Mouse (Mus musculus): ENCODE measurements at regions not wholly inside any gene's neighbourhood (a gene's known extent, or its start where the extent isn't known, plus 50 kb on each side); places are given as distances from the start of the nearest gene placed in this dataset.

GRCm38 (mm10) chr13:90823877-90824276 is 81.3 kb downstream of the Atp6ap1l start:
- no peak for DNase-seq

GRCm38 (mm10) chr13:90821898-90822297 is 83.3 kb downstream of the Atp6ap1l start:
- no peak for DNase-seq

GRCm38 (mm10) chr13:90820453-90820852 is 84.7 kb downstream of the Atp6ap1l start:
- no peak for DNase-seq

GRCm38 (mm10) chr13:90819934-90820333 is 85.2 kb downstream of the Atp6ap1l start:
- no peak for DNase-seq

- DNase-seq = no peak
Observed at GRCm38 (mm10) chr13:90814174-90814865, 90.8 kb downstream of the Atp6ap1l start.

- no peak for DNase-seq
Observed at GRCm38 (mm10) chr13:90810011-90810410, 95.1 kb downstream of the Atp6ap1l start.

- no peak for DNase-seq
Observed at GRCm38 (mm10) chr13:90799641-90800040, 105.5 kb downstream of the Atp6ap1l start.

GRCm38 (mm10) chr13:90798791-90799542 is 106.2 kb downstream of the Atp6ap1l start:
- peak; percentile 8 for DNase-seq

- DNase-seq = no peak
Observed at GRCm38 (mm10) chr13:90798381-90798780, 106.8 kb downstream of the Atp6ap1l start.

GRCm38 (mm10) chr13:90797209-90797608 is 107.9 kb downstream of the Atp6ap1l start:
- no peak for DNase-seq

- DNase-seq = no peak
Observed at GRCm38 (mm10) chr13:90796809-90797208, 108.3 kb downstream of the Atp6ap1l start.

- no peak for DNase-seq
Observed at GRCm38 (mm10) chr13:90782435-90782834, 122.7 kb downstream of the Atp6ap1l start.

GRCm38 (mm10) chr13:90781974-90782373 is 123.2 kb downstream of the Atp6ap1l start:
- DNase-seq = no peak

- no peak for DNase-seq
Observed at GRCm38 (mm10) chr13:90777952-90778298, 127.2 kb downstream of the Atp6ap1l start.

- DNase-seq = no peak
Observed at GRCm38 (mm10) chr13:90777123-90777951, 127.8 kb downstream of the Atp6ap1l start.

GRCm38 (mm10) chr13:90762154-90762553 is 143.0 kb downstream of the Atp6ap1l start:
- DNase-seq = no peak

GRCm38 (mm10) chr13:90760516-90761050 is 144.6 kb downstream of the Atp6ap1l start:
- DNase-seq = no peak

- DNase-seq = no peak
Observed at GRCm38 (mm10) chr13:90754451-90754850, 150.7 kb downstream of the Atp6ap1l start.

- no peak for DNase-seq
Observed at GRCm38 (mm10) chr13:90749741-90750140, 155.4 kb downstream of the Atp6ap1l start.

- DNase-seq = no peak
Observed at GRCm38 (mm10) chr13:90745063-90745462, 160.1 kb downstream of the Atp6ap1l start.

- no peak for DNase-seq
Observed at GRCm38 (mm10) chr13:90742615-90743402, 162.3 kb downstream of the Atp6ap1l start.

- DNase-seq = no peak
Observed at GRCm38 (mm10) chr13:90739797-90740196, 165.4 kb downstream of the Atp6ap1l start.

All from liver (tissue).